Mouse (Mus musculus): Measurements from ENCODE around the gene Cnn1. TPM values are rescaled to one million over a fixed set of nuclear protein-coding genes. Genes with fewer than 3 reads are reported as not detected.
A peak's percentile ranks its signal among the peaks of the same experiment; 100 is the strongest.
"Not testable (repeated sequence)": the region's sequence is repeated elsewhere in the genome, so short reads cannot be mapped to it uniquely, and the experiment has no call there.

The Cnn1 gene
- polyA plus RNA-seq, 1 experiment from 2014 or later: 1,082 TPM

- no peak overlapping the region for H3K4me2 ChIP-seq (replicated peaks; ENCODE audit: low read depth)
- TF ChIP-seq CTCF (IDR thresholded peaks at IDR 0.05; ENCODE audit: low read depth): no peak
- no peak for TF ChIP-seq EP300 (optimal IDR thresholded peaks at IDR 0.05)
- H3K4me3 ChIP-seq (ENCODE audit: low read depth, low read length): no peak overlapping the region
- no peak overlapping the region for H3K27ac ChIP-seq (replicated peaks)
- no peaks in the 10 kb centered on the region for H3K9me3 ChIP-seq (ENCODE audit: control insufficient read depth, low read length)
- H3K9ac ChIP-seq (ENCODE audit: low read length): no peak overlapping the region
- ATAC-seq (ENCODE audit: low FRiP score, low TSS enrichment) (no peak), DNase-seq (ENCODE audit: low spot score) (no peak)
- H3K27me3 ChIP-seq (ENCODE audit: control insufficient read depth, insufficient read depth, low read length): no peaks in the 10 kb centered on the region
- WGBS: 90% methylated on average over 5 of the region's 5 CpGs
- H3K4me1 ChIP-seq (replicated peaks; ENCODE audit: control insufficient read depth, insufficient read depth): no peaks in the 10 kb centered on the region
- H3K36me3 ChIP-seq (ENCODE audit: control insufficient read depth, insufficient read depth, low read length): no peaks in the 10 kb centered on the region
These were observed 40.7 kb downstream of the Cnn1 start for GRCm38 (mm10) chr9:22139746-22140145.

GRCm38 (mm10) chr9:22143108-22144037 is 44.4 kb downstream of the Cnn1 start:
- Histone ChIP-seq H3K9me3 (ENCODE audit: control insufficient read depth, low read length) (no peaks in the 10 kb centered on the region), H3K36me3 (ENCODE audit: control insufficient read depth, insufficient read depth, low read length) (no peaks in the 10 kb centered on the region), H3K4me2 (replicated peaks; ENCODE audit: low read depth) (no peak overlapping the region), H3K4me3 (ENCODE audit: low read depth, low read length) (no peak overlapping the region), H3K4me1 (replicated peaks; ENCODE audit: control insufficient read depth, insufficient read depth) (no peaks in the 10 kb centered on the region), H3K27ac (replicated peaks) (no peak overlapping the region), H3K9ac (ENCODE audit: low read length) (no peak overlapping the region), H3K27me3 (ENCODE audit: control insufficient read depth, insufficient read depth, low read length) (no peaks in the 10 kb centered on the region)
- DNase-seq (ENCODE audit: low spot score) (peak; percentile 88), ATAC-seq (ENCODE audit: low FRiP score, low TSS enrichment) (peak; percentile 72)
- WGBS: 49% methylated on average over 17 of the region's 17 CpGs
- no peak for TF ChIP-seq EP300 (optimal IDR thresholded peaks at IDR 0.05)
- TF ChIP-seq CTCF (IDR thresholded peaks at IDR 0.05; ENCODE audit: low read depth): peak; percentile 98

- H3K36me3 ChIP-seq (ENCODE audit: control insufficient read depth, insufficient read depth, low read length): no peaks in the 10 kb centered on the region
- DNase-seq (ENCODE audit: low spot score): no peak
- no peaks in the 10 kb centered on the region for H3K27me3 ChIP-seq (ENCODE audit: control insufficient read depth, insufficient read depth, low read length)
- no peak for ATAC-seq (ENCODE audit: low FRiP score, low TSS enrichment)
- WGBS: 93% methylated on average over 7 of the region's 8 CpGs
- TF ChIP-seq CTCF (IDR thresholded peaks at IDR 0.05; ENCODE audit: low read depth) (no peak), EP300 (optimal IDR thresholded peaks at IDR 0.05) (no peak)
- H3K9ac ChIP-seq (ENCODE audit: low read length): no peak overlapping the region
- no peak overlapping the region for H3K4me2 ChIP-seq (replicated peaks; ENCODE audit: low read depth)
- H3K9me3 ChIP-seq (ENCODE audit: control insufficient read depth, low read length): no peaks in the 10 kb centered on the region
- H3K27ac ChIP-seq (replicated peaks): no peak overlapping the region
- H3K4me3 ChIP-seq (ENCODE audit: low read depth, low read length): no peak overlapping the region
- no peaks in the 10 kb centered on the region for H3K4me1 ChIP-seq (replicated peaks; ENCODE audit: control insufficient read depth, insufficient read depth)
These were observed 45.4 kb downstream of the Cnn1 start for GRCm38 (mm10) chr9:22144304-22144965.

- no peaks in the 10 kb centered on the region for H3K9me3 ChIP-seq (ENCODE audit: control insufficient read depth, low read length)
- H3K4me2 ChIP-seq (replicated peaks; ENCODE audit: low read depth): no peak overlapping the region
- H3K36me3 ChIP-seq (ENCODE audit: control insufficient read depth, insufficient read depth, low read length): no peaks in the 10 kb centered on the region
- no peak overlapping the region for H3K9ac ChIP-seq (ENCODE audit: low read length)
- ATAC-seq (ENCODE audit: low FRiP score, low TSS enrichment) (peak; percentile 82), DNase-seq (ENCODE audit: low spot score) (peak; percentile 56)
- 74% methylated on average over 20 of the region's 20 CpGs for WGBS
- no peaks in the 10 kb centered on the region for H3K27me3 ChIP-seq (ENCODE audit: control insufficient read depth, insufficient read depth, low read length)
- H3K4me1 ChIP-seq (replicated peaks; ENCODE audit: control insufficient read depth, insufficient read depth): no peaks in the 10 kb centered on the region
- H3K27ac ChIP-seq (replicated peaks): no peak overlapping the region
- TF ChIP-seq EP300 (optimal IDR thresholded peaks at IDR 0.05): no peak
- no peak for TF ChIP-seq CTCF (IDR thresholded peaks at IDR 0.05; ENCODE audit: low read depth)
- no peak overlapping the region for H3K4me3 ChIP-seq (ENCODE audit: low read depth, low read length)
These were observed 50.6 kb downstream of the Cnn1 start for GRCm38 (mm10) chr9:22149426-22150248.

GRCm38 (mm10) chr9:22150249-22150693 is 51.3 kb downstream of the Cnn1 start:
- H3K27me3 ChIP-seq (ENCODE audit: control insufficient read depth, insufficient read depth, low read length); H3K36me3 ChIP-seq (ENCODE audit: control insufficient read depth, insufficient read depth, low read length); H3K27ac ChIP-seq (replicated peaks); ATAC-seq (ENCODE audit: low FRiP score, low TSS enrichment); H3K4me2 ChIP-seq (replicated peaks; ENCODE audit: low read depth); H3K9ac ChIP-seq (ENCODE audit: low read length); H3K4me1 ChIP-seq (replicated peaks; ENCODE audit: control insufficient read depth, insufficient read depth); H3K4me3 ChIP-seq (ENCODE audit: low read depth, low read length); DNase-seq (ENCODE audit: low spot score); H3K9me3 ChIP-seq (ENCODE audit: control insufficient read depth, low read length): not testable (repeated sequence)
- WGBS: 85% methylated on average over 7 of the region's 7 CpGs
